Mouse (Mus musculus): ENCODE results near the gene Dnase2b.

GRCm38 (mm10) chr3:146534986-146535385 lies 80.4 kb downstream of the Dnase2b start:
- TF ChIP-seq FLI1 (IDR thresholded peaks at IDR 0.05; ENCODE audit: low read length) (no peak), GATA1 (IDR thresholded peaks at IDR 0.05; ENCODE audit: borderline replicate concordance, low read length) (no peak)
